Mouse (Mus musculus): ENCODE results near the gene Ppp1r9b.

Gene Ppp1r9b

DNA sequence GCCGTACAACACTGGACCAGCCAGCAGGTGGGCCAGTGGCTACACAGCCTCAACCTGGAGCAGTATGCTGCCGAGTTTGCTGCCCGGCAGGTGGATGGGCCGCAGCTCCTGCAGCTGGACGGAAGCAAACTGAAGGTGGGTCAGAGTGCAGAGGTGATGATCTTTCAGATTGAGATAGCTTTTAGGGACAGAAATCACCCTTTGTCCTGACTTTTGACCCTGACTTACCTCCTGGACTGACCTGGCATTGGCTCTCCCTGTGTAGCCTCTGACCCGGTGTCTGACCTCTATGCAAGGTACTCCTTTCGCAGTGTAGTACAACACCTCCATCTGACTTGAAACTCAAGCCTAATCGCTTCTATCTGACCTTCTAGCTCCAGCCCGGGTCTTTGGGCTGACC, 32.6 kb downstream of the Ppp1r9b start:
- DNase-seq (ENCODE audit: low spot score) = no peak

GRCm38 (mm10) chr11:95024439-95025184, 33.8 kb downstream of the Ppp1r9b start:
- no peak for DNase-seq (ENCODE audit: low spot score)

GRCm38 (mm10) chr11:95025227-95026012, 34.6 kb downstream of the Ppp1r9b start:
- DNase-seq (ENCODE audit: low spot score) = no peak

DNA sequence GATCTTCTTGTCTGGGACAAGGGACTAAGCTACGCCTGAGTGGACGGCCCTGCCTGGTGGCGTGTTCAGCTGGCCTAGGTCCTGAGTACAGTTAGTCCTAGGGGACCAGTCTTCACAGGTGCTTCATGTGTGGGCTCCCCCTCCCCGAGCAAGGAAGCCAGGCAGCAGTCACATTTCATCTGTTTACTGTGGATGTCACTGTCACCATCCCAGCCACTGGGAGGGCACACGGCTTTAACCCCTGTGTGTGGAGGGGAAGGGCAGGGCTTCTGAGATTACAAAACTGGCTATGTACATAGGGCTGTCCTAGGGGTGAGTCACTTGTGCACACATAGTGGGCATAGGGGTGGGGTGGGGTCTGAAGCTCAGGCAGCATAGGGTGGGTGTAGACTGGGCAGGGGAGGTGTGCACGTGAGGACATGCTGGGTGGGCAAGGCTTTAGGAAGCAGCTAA, 35.3 kb downstream of the Ppp1r9b start:
- DNase-seq (ENCODE audit: low spot score) = peak; percentile 29

DNA sequence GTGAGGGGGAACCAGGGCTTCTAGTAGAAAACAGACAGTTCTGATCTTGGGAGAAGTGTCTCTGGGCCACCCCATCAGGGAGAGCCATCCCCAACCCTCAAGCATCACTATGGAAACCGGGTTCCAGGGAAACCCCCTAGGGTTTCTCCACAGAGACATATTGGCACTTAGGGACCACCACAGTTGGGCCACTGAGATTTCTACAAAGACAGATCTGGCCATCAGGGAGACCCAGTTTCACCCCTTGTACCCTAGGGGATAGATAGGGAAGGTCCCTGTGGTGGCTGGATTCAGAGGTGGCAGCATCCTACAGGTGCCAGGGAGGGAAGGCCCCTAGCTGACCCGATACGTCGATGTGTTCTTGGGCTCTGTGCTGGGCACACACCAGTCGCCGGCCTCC, 36.0 kb downstream of the Ppp1r9b start:
- no peak for DNase-seq (ENCODE audit: low spot score)

- DNase-seq (ENCODE audit: low spot score) = no peak
Observed at GRCm38 (mm10) chr11:95027850-95028470, 37.1 kb downstream of the Ppp1r9b start.

DNA sequence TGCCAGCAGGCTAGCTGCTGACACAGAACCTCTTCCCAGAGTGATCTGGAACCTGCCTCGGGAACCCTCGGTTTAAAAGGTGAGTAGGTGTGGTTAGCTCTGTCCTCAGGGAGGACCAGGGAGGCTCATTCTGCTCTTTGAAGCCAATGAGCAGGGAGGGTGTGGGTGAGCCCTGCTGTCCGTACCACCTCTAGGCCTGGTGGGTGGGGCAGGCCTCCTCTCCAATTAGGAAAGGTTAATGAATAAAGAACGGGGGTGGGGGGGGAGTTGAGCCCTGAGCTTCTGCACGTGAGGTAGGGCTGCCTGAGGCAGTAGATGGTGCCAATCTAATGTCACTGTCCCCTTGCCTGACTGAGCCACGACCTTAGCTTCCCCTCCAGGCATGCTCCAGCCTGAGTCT, 42.1 kb downstream of the Ppp1r9b start:
- DNase-seq (ENCODE audit: low spot score) = no peak

- no peak for DNase-seq (ENCODE audit: low spot score)
Observed at GRCm38 (mm10) chr11:95033617-95034016, 42.8 kb downstream of the Ppp1r9b start.

DNA sequence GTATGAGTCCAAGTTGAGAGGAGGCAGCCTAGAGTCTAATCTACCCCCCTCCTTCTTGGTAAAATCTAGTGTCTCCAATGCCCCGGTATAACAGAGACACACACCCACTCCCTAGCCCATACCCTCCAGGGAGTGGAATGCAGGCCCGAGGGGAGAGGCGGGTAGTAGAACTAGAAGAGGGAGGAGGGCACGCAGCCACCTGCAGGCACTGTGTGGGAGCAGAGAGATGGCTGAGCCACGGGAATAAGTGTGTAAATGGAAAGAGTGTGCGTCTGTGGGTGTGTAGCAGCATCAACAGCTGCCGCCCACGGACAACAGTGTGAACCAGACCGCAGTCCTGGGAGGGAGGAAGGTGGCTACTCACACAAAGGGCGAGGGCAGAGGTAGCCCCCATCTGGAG, 44.1 kb downstream of the Ppp1r9b start:
- no peak for DNase-seq (ENCODE audit: low spot score)

DNA sequence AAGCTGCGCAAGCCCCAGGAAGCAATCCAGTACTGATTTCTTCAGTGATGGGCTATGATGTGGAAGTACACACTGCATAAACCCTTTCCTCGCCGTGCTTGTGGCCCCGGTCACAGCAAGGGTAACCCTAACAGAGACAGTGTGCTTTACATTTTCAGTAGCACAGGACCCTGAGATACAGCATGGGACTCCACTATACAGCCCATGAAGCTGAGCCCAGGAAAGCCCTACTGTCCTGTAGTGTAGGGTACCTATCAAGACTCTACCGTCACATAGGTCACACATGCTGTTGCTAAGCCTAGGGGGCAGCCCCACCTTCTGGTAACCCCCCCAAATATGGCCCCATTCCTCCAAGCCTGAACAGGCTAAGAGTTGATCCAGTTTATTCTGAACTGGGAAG, 45.7 kb downstream of the Ppp1r9b start:
- DNase-seq (ENCODE audit: low spot score) = no peak

DNA sequence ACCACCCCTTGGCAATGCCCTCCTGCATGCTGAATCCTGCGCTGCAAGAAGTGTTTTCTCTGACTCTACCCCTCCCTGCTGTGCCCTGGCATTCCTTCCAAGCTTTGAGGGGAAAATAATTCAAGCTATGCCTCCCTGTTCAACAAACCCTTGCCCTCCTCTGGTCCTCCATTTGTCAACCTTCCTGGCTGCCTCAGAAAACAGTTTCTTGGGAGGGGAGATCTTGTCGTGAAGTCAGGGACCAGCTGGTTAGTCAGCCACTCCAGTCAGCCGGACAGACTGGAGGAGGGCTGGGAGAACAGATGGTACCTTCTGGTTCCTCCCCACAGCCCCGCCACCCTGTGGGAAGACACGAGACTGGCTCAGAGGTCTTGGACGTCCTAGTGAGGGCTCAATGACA, 46.5 kb downstream of the Ppp1r9b start:
- DNase-seq (ENCODE audit: low spot score) = no peak

DNA sequence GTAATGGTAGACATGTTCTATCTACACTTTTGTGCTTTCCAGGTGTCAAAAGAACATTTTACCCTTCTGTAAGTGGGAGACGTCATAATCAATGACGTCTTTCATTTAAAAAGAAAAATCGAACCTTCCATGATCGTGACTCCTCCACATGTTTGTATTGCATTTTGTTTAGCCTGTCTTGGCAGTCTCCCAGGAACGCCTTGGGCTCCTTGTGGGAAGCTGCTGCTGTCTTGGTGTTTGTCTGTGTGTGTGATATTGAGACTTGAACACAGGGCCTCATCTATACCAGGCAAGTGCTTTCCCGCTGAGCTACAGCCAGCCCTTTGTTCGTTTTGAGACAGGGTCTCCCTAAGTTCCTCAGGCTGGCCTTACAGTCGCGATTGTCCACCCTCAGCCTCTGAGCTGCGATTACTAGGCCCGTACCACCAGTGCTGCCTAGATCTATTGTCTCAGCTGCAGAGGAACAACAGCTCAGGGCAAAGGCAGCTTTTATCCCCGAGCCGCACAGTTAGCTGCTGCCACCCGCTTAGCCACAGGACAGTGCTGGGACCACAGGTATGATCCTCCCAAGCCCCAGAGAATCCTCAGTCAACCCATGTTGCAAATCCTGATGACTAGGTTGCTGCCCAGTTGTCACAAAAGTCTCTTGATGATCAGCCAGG, 47.5 kb downstream of the Ppp1r9b start:
- no peak for DNase-seq (ENCODE audit: low spot score)

- DNase-seq (ENCODE audit: low spot score) = no peak
Observed at GRCm38 (mm10) chr11:95038818-95039655, 48.2 kb downstream of the Ppp1r9b start.

- DNase-seq (ENCODE audit: low spot score) = no peak
Observed at GRCm38 (mm10) chr11:95039766-95040165, 48.9 kb downstream of the Ppp1r9b start.

- DNase-seq (ENCODE audit: low spot score) = peak; percentile 62
Observed at GRCm38 (mm10) chr11:95040491-95041138, 49.8 kb downstream of the Ppp1r9b start.

DNA sequence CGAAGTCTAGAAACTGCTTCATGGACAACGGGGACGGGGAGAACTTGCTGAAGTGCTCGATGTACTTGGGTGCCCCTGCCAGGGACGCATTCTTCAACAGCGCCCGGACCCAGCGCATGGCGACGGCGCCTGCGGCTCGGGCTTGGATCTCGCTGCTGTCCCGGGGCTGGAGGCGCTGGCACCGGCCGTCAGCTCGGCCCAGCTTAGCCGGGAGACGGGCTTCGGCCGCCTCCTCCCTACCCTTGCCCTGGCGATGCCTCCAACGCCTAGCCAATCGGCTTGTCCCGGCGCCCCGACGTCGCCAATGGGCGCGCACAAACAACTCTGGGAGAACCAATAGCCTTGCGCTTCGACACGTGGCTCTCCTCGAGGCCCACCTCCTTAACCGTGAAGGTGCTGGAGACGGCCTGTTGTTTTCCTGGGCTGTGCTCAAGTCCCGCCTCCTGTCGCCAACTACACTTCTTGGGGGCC, 50.3 kb downstream of the Ppp1r9b start, which contains the start of gene Pdk2:
Pdk2 (minus strand) TSS at position 216 of the 471 bp plus-strand sequence.
- peak; percentile 96 for DNase-seq (ENCODE audit: low spot score)

DNA sequence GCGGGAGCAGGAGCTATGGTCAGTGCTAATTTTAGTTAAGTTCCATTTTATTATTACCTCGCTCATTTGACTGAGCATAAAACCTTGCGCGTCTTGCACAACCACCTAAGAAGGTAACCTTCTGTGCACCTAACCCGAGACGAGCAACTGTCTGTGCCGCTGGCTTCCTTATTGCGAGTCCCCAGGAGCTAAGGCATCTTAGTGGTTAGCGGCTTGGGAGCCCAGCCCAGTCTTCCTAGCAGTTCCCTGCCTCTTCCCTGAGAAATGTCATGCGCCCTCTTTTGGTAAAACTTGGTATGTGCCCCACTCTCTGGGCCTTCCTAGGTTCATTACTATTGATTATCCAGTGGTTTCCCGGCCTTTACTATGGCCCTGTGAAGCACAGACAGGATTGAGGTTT, 51.3 kb downstream of the Ppp1r9b start:
- DNase-seq (ENCODE audit: low spot score) = peak; percentile 88

DNA sequence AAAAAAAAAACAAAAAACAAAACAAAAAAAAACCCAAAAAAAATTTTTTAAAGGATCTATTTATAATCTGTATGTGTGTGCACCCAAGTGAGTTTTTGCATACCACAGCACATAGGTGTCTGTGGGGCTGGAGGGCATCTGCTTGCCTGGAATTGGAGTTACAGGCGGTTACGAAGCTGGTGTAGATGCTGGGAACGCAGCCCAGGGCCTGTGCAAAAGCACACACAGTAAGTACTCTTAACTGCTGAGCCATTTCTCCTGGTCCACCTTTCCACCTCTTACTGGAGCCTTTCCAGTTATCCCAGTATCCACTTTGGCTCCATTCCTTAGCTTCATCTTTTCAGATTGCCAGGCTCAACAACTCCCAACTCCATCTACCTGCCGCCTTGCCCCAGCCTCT, 52.2 kb downstream of the Ppp1r9b start:
- no peak for DNase-seq (ENCODE audit: low spot score)

DNA sequence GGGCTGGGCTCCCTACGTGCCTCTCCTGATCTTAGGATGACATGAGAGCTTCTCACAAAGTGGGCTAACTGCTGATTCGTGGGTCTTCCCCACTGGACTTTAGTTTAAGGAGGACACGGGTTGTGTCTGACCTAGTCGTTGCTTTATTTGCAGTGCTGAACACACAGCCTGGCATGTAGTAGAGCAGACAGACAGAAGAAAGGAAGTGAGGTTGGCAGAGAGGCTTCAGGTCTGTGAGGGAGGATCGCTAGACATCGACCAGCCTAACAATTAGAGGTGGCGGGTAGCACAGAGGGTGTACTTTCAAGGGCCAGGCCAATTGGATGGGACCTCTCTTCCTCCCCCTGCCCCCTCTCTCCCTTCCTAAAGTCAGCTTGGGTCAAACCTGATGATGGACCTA, 52.8 kb downstream of the Ppp1r9b start:
- no peak for DNase-seq (ENCODE audit: low spot score)

DNA sequence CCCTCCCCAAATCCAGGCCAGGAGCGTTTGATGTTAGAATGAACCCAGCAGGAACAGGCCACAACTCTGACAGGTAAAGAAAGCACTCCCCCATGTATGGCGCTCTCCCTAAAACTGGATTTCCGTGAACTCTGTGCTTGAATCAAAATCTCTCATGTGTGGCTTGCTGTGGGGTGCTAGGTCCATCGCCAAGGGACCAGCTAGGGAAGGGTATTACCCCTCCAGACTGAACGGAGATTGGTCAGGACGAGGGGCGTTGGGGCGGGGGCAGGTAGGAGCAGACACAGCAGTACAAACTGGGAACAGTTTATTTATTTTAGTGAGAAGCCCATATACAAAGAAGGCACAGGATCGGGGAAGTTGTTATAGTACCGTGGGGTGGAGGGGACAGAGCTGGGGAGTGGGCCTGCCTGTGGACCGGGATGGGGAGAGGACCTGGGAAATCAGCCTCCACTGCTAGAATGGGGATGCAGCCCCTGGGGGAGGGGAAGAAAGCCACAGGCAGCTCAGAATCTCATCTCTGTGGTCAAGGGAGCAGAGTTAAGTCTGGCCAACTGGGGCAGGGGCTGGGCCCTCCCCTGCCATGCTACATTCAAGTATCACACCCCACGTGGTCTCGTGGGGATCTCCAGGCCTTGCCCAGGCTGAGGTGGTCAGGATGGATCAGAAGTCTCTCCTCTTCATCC, 53.5 kb downstream of the Ppp1r9b start:
- DNase-seq (ENCODE audit: low spot score) = no peak
